Mouse (Mus musculus) frontal cortex, adult 2 months (tissue): ENCODE measurements around the gene 2610318N02Rik. TPM values are rescaled to one million over a fixed set of nuclear protein-coding genes. Genes with fewer than 3 reads are reported as not detected.

ENCODE experiments used
- polyA plus RNA-seq: library from polyadenylated mRNA; depleted of rRNA; stranded (reverse); fragments of >200 nt; gene quantifications from 2 replicates; pipeline ENCODE4 v1.2.3, GENCODE M21; 2012; rRNA removed

2610318N02Rik gene
- polyA plus RNA-seq, 1 experiment, result 4.8 TPM

Other genes with a start within 250 kb of the 2610318N02Rik start
- 36.1 and 40.4 TPM in 2 replicates for gene Ppm1f, start 228.7 kb downstream of the 2610318N02Rik start, polyA plus RNA-seq
- 360 and 370 TPM in 2 replicates for gene Mapk1, start 141.8 kb downstream of the 2610318N02Rik start, polyA plus RNA-seq
- gene Ypel1, start 55.5 kb downstream of the 2610318N02Rik start, polyA plus RNA-seq, result 29.2 and 37.4 TPM in 2 replicates
- gene Ppil2, start 13.9 kb downstream of the 2610318N02Rik start, polyA plus RNA-seq, result 99.6 and 110 TPM in 2 replicates
- gene Sdf2l1, start 7.2 kb upstream of the 2610318N02Rik start, polyA plus RNA-seq, result 17.8 and 22.2 TPM in 2 replicates
- gene Ydjc, start 19.5 kb upstream of the 2610318N02Rik start, polyA plus RNA-seq, result 29.4 and 29.9 TPM in 2 replicates
- 5.0 and 5.1 TPM in 2 replicates for gene Ccdc116, start 22.1 kb upstream of the 2610318N02Rik start, polyA plus RNA-seq
- gene Ube2l3, start 77.5 kb upstream of the 2610318N02Rik start, polyA plus RNA-seq, result 131 and 136 TPM in 2 replicates
- gene Rimbp3, start 83.4 kb upstream of the 2610318N02Rik start, polyA plus RNA-seq, result 0.69 and 0.96 TPM in 2 replicates
- gene Hic2, start 108.4 kb upstream of the 2610318N02Rik start, polyA plus RNA-seq, result 5.8 and 6.1 TPM in 2 replicates
- gene Tmem191c, start 150.9 kb upstream of the 2610318N02Rik start, polyA plus RNA-seq, result 338 and 351 TPM in 2 replicates
- 2.1 and 4.0 TPM in 2 replicates for gene Serpind1, start 206.2 kb upstream of the 2610318N02Rik start, polyA plus RNA-seq